Mouse (Mus musculus) liver, embryonic 11.5 days (tissue): ENCODE results near the gene Gucy2c. TPM values are rescaled to one million over a fixed set of nuclear protein-coding genes. Genes with fewer than 3 reads are reported as not detected.
A peak's percentile ranks its signal among the peaks of the same experiment; 100 is the strongest.

Experiments
- ATAC-seq: fragments of 200-750 bp; cut with Nextera tagmentation; replicated peaks from 2 replicates; pipeline ENCODE4 v1.8.0; 2017; ENCODE audit warnings: moderate number of reproducible peaks, mild to moderate bottlenecking, moderate TSS enrichment, moderate library complexity; ENCODE audit not compliant: low FRiP score
- DNase-seq: peaks from one replicate; pipeline ENCODE4 v3.0.0-alpha.2; 2017; ENCODE audit warnings: low spot score
- H3K27ac ChIP-seq: fragments of 300-500 bp; sonication (generic); 2 replicates; pipeline ENCODE4 v1.5.1; 2014; ENCODE audit warnings: mild to moderate bottlenecking, low read depth, low read length, control low read depth
- H3K27me3 ChIP-seq: fragments of 300-500 bp; sonication (generic); replicated peaks from 2 replicates; pipeline ENCODE4 v1.6.1; 2014; ENCODE audit warnings: low read length, mixed read lengths; ENCODE audit not compliant: control insufficient read depth, insufficient read depth
- H3K36me3 ChIP-seq: fragments of 300-500 bp; sonication (generic); 2 replicates; pipeline ENCODE4 v1.6.1; 2014; ENCODE audit warnings: mild to moderate bottlenecking, low read length, moderate library complexity, mixed read lengths; ENCODE audit not compliant: control insufficient read depth, insufficient read depth
- H3K4me1 ChIP-seq: fragments of 300-500 bp; sonication (generic); replicated peaks from 2 replicates; pipeline ENCODE4 v1.6.1; 2014; ENCODE audit warnings: low read length, mixed read lengths; ENCODE audit not compliant: control insufficient read depth, insufficient read depth
- H3K4me2 ChIP-seq: fragments of 300-500 bp; sonication (generic); 2 replicates; pipeline ENCODE4 v1.6.1; 2014; ENCODE audit warnings: mild to moderate bottlenecking, control low read depth, moderate library complexity
- H3K4me3 ChIP-seq: fragments of 300-500 bp; sonication (generic); 2 replicates; pipeline ENCODE4 v1.5.1; 2014; ENCODE audit warnings: low read depth, low read length, control low read depth
- H3K9ac ChIP-seq: fragments of 300-500 bp; sonication (generic); 2 replicates; pipeline ENCODE4 v1.6.1; 2014; ENCODE audit warnings: low read depth, low read length, control low read depth
- H3K9me3 ChIP-seq: fragments of 300-500 bp; sonication (generic); 2 replicates; pipeline ENCODE4 v1.6.1; 2016; ENCODE audit warnings: low read length, inconsistent platforms, mixed read lengths; ENCODE audit not compliant: control insufficient read depth
- WGBS: fragments of 180-500 bp; shearing (Covaris S2); extraction: QIAGEN DNeasy Blood & Tissue Kit; methylation state at CpG from one replicate; pipeline ENCODE4 v1.1.7; 2014; 5-methylcytosine and 5-hydroxymethylcytosine counted together
- polyA plus RNA-seq: library from polyadenylated mRNA; unstranded; fragments of >200 nt; fragmentation: Nextera tagmentation; extraction: Ambion mirVana; gene quantifications from 2 replicates; pipeline ENCODE4 v1.2.1, GENCODE M21; 2014

Gene Gucy2c
- polyA plus RNA-seq, result 0.08 TPM in 1 of 2 replicates, not detected in the other

GRCm38 (mm10) chr6:136781377-136781986 is at the start of gene Gucy2c:
Gene Gucy2c (minus strand): TSS chr6:136781765.
- WGBS, result 81% methylated on average over 20 of the region's 20 CpGs
- DNase-seq, result no peak
- ATAC-seq, result no peak

GRCm38 (mm10) chr6:136828681-136829080 is 47.1 kb upstream of the Gucy2c start:
- peaks cover 14% of the 10 kb centered on the region for H3K36me3 ChIP-seq
- DNase-seq (no peak), ATAC-seq (no peak)
- peak overlapping the region; percentile 100 for H3K4me3 ChIP-seq
- H3K27me3 ChIP-seq, result no peaks in the 10 kb centered on the region
- H3K9ac ChIP-seq, result peak overlapping the region; percentile 70
- peak overlapping the region; percentile 64 for H3K4me2 ChIP-seq
- peak overlapping the region; percentile 51; the same call in 1 of the 2 replicates for H3K27ac ChIP-seq
- 29% methylated on average over 4 of the region's 4 CpGs for WGBS
- H3K9me3 ChIP-seq, result no peaks in the 10 kb centered on the region
- H3K4me1 ChIP-seq, result 0 out of 2 replicates have a peak, but pooled peaks cover 5% of the 10 kb centered on the region

More at GRCm38 (mm10) chr6:136781377-136781986, at the start of gene Gucy2c:
- Histone ChIP-seq H3K4me1 (no peaks in the 10 kb centered on the region), H3K9ac (no peak within 1 kb of the TSS), H3K4me2 (no peak within 1 kb of the TSS), H3K27me3 (no peaks in the 10 kb centered on the region), H3K4me3 (no peak within 1 kb of the TSS), H3K9me3 (no peaks in the 10 kb centered on the region), H3K36me3 (no peaks in the 10 kb centered on the region), H3K27ac (no peak within 1 kb of the TSS)

- ATAC-seq (peak; percentile 100), DNase-seq (peak; percentile 95)
- Histone ChIP-seq H3K36me3 (peaks cover 16% of the 10 kb centered on the region), H3K4me1 (0 out of 2 replicates have a peak, but pooled peaks cover 5% of the 10 kb centered on the region), H3K9ac (peak within 1 kb of the TSS; percentile 99), H3K4me3 (peak within 1 kb of the TSS; percentile 100), H3K27ac (peak within 1 kb of the TSS; percentile 85), H3K4me2 (peak within 1 kb of the TSS; percentile 96), H3K27me3 (no peaks in the 10 kb centered on the region), H3K9me3 (no peaks in the 10 kb centered on the region)
- 0% methylated on average over 45 of the region's 45 CpGs for whole genome bisulfite sequencing
These were observed 46.5 kb upstream of the Gucy2c start, which contains the start of gene Wbp11 for GRCm38 (mm10) chr6:136827881-136828561. Gene Wbp11 (minus strand): TSS chr6:136828233.

- H3K36me3 ChIP-seq, result peaks cover 21% of the 10 kb centered on the region
- no peaks in the 10 kb centered on the region for H3K27me3 ChIP-seq
- DNase-seq (no peak), ATAC-seq (no peak; the same call in 1 of the 2 replicates)
- WGBS, result 0% methylated on average over 34 of the region's 34 CpGs
- peak within 1 kb of the TSS; percentile 100 for H3K4me3 ChIP-seq
- 0 out of 2 replicates have a peak, but pooled peaks cover 5% of the 10 kb centered on the region for H3K4me1 ChIP-seq
- H3K4me2 ChIP-seq, result peak within 1 kb of the TSS; percentile 96
- H3K9ac ChIP-seq, result peak within 1 kb of the TSS; percentile 99
- H3K9me3 ChIP-seq, result no peaks in the 10 kb centered on the region
- peak within 1 kb of the TSS; percentile 85 for H3K27ac ChIP-seq
These were observed 45.9 kb upstream of the Gucy2c start, which contains the start of gene BC049715 for GRCm38 (mm10) chr6:136827516-136827880. Gene BC049715 (plus strand): TSS chr6:136827626.

- H3K27ac ChIP-seq, result peak overlapping the region; percentile 85; the same call in 1 of the 2 replicates
- no peaks in the 10 kb centered on the region for H3K27me3 ChIP-seq
- no peak for DNase-seq
- ATAC-seq, result no peak
- peak overlapping the region; percentile 100 for H3K4me3 ChIP-seq
- WGBS, result 12% methylated on average over 7 of the region's 7 CpGs
- peak overlapping the region; percentile 96 for H3K4me2 ChIP-seq
- H3K9me3 ChIP-seq, result no peaks in the 10 kb centered on the region
- peak overlapping the region; percentile 99 for H3K9ac ChIP-seq
- peaks cover 25% of the 10 kb centered on the region for H3K36me3 ChIP-seq
- 0 out of 2 replicates have a peak, but pooled peaks cover 5% of the 10 kb centered on the region for H3K4me1 ChIP-seq
These were observed 45.6 kb upstream of the Gucy2c start for GRCm38 (mm10) chr6:136827116-136827515.

- H3K4me3 ChIP-seq, result no peak overlapping the region
- H3K4me2 ChIP-seq, result no peak overlapping the region
- no peaks in the 10 kb centered on the region for H3K27me3 ChIP-seq
- H3K9ac ChIP-seq, result no peak overlapping the region
- no peak for ATAC-seq
- no peaks in the 10 kb centered on the region for H3K9me3 ChIP-seq
- no peak overlapping the region for H3K27ac ChIP-seq
- DNase-seq, result no peak
- 93% methylated on average over 8 of the region's 8 CpGs for WGBS
- H3K36me3 ChIP-seq, result peaks cover 45% of the 10 kb centered on the region
- 0 out of 2 replicates have a peak, but pooled peaks cover 5% of the 10 kb centered on the region for H3K4me1 ChIP-seq
These were observed 43.4 kb upstream of the Gucy2c start for GRCm38 (mm10) chr6:136824987-136825386.

- no peaks in the 10 kb centered on the region for H3K4me1 ChIP-seq
- peaks cover 72% of the 10 kb centered on the region for H3K36me3 ChIP-seq
- H3K9ac ChIP-seq, result no peak overlapping the region
- DNase-seq (no peak), ATAC-seq (no peak)
- H3K4me3 ChIP-seq, result no peak overlapping the region
- no peak overlapping the region for H3K27ac ChIP-seq
- H3K4me2 ChIP-seq, result no peak overlapping the region
- H3K9me3 ChIP-seq, result no peaks in the 10 kb centered on the region
- H3K27me3 ChIP-seq, result no peaks in the 10 kb centered on the region
- 89% methylated on average over 18 of the region's 18 CpGs for WGBS
These were observed 39.5 kb upstream of the Gucy2c start for GRCm38 (mm10) chr6:136821086-136821485.

- Histone ChIP-seq H3K4me1 (no peaks in the 10 kb centered on the region), H3K9me3 (no peaks in the 10 kb centered on the region), H3K9ac (no peak overlapping the region), H3K4me3 (no peak overlapping the region), H3K27ac (no peak overlapping the region), H3K27me3 (no peaks in the 10 kb centered on the region), H3K36me3 (peaks cover 74% of the 10 kb centered on the region), H3K4me2 (no peak overlapping the region)
- WGBS, result 95% methylated on average over 21 of the region's 21 CpGs
- no peak for ATAC-seq
- no peak for DNase-seq
These were observed 38.8 kb upstream of the Gucy2c start for GRCm38 (mm10) chr6:136820381-136820780.
